Mouse (Mus musculus): Measurements from ENCODE around the gene Etv6.

- TF ChIP-seq USF1 (IDR thresholded peaks at IDR 0.05; ENCODE audit: low read depth, low read length) (no peak), EP300 (IDR thresholded peaks at IDR 0.05; ENCODE audit: low read depth in 1 of 2, low read length in 2 of 2) (no peak)
These were observed 277.1 kb downstream of the Etv6 start for GRCm38 (mm10) chr6:134312571-134312970.
